Mouse (Mus musculus): Measurements from ENCODE around the gene Ofd1.
A peak's percentile ranks its signal among the peaks of the same experiment; 100 is the strongest.

Ofd1 gene

GRCm38 (mm10) chrX:166359927-166360440, 80.5 kb downstream of the Ofd1 start:
- no peak for DNase-seq (ENCODE audit: low spot score in 2 of 2)

GRCm38 (mm10) chrX:166358955-166359354, 81.5 kb downstream of the Ofd1 start:
- DNase-seq (ENCODE audit: low spot score in 2 of 2) = no peak

GRCm38 (mm10) chrX:166356276-166356675, 84.2 kb downstream of the Ofd1 start:
- no peak for DNase-seq (ENCODE audit: low spot score in 2 of 2)

- DNase-seq (ENCODE audit: low spot score in 2 of 2) = no peak
Measured at GRCm38 (mm10) chrX:166354913-166355312, 85.6 kb downstream of the Ofd1 start.

GRCm38 (mm10) chrX:166353412-166353811, 87.1 kb downstream of the Ofd1 start:
- no peak for DNase-seq (ENCODE audit: low spot score in 2 of 2)

- DNase-seq (ENCODE audit: low spot score in 2 of 2) = peak; percentile 56 to 76
Measured at GRCm38 (mm10) chrX:166351790-166352189, 88.7 kb downstream of the Ofd1 start.

- no peak for DNase-seq (ENCODE audit: low spot score in 2 of 2)
Measured at GRCm38 (mm10) chrX:166348634-166349033, 91.9 kb downstream of the Ofd1 start.

GRCm38 (mm10) chrX:166348086-166348485, 92.4 kb downstream of the Ofd1 start:
- DNase-seq (ENCODE audit: low spot score in 2 of 2) = no peak

GRCm38 (mm10) chrX:166344228-166345015, 96.1 kb downstream of the Ofd1 start:
- DNase-seq (ENCODE audit: low spot score in 2 of 2) = peak; percentile 44 to 66

- DNase-seq (ENCODE audit: low spot score in 2 of 2) = no peak
Measured at GRCm38 (mm10) chrX:166341795-166342194, 98.7 kb downstream of the Ofd1 start.

Measured in frontal cortex, postnatal 36 days (tissue).